Mouse (Mus musculus) thymus, postnatal 25 days (tissue): Measurements from ENCODE around the gene Gm20388.
A peak's percentile ranks its signal among the peaks of the same experiment; 100 is the strongest.
"Not testable (repeated sequence)": the region's sequence is repeated elsewhere in the genome, so short reads cannot be mapped to it uniquely, and the experiment has no call there.

ENCODE experiments used
- DNase-seq: peaks from one replicate; pipeline ENCODE4 v3.0.0; 2022

The Gm20388 gene

GRCm38 (mm10) chr8:120715996-120716680 is 805.5 kb downstream of the Gm20388 start:
- DNase-seq: no peak

DNA sequence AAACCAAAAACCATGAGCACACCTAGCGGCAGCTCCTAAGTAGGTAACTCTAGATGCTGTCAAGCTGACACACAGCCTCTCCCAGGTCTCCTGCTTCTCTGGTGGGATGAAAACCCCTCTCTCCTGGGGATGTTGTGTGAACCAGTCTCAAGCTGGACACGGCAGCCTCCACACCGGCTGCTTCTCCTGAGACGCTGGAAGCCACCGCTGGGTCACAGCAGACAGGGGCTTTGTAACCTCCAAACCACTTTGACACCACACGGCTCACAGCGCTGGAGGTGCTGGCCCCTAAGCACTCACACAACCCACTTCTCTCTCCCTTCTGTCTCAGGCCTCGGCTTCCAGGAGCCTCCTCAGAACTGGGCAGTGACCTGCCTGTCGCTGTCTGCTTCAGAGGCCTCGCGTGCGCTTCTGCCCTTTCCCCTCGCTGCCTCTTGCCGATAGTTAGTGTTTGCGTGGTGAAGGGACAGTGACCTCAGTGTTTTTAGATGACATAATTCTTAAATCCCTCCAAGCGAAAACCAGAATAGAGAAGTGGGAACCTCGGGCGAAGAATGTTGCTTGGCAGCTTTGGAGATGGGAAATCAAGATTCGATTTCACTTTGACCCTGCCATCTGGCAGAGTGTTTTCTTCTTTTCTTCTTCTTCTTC is 809.1 kb downstream of the Gm20388 start:
- no peak for DNase-seq

DNA sequence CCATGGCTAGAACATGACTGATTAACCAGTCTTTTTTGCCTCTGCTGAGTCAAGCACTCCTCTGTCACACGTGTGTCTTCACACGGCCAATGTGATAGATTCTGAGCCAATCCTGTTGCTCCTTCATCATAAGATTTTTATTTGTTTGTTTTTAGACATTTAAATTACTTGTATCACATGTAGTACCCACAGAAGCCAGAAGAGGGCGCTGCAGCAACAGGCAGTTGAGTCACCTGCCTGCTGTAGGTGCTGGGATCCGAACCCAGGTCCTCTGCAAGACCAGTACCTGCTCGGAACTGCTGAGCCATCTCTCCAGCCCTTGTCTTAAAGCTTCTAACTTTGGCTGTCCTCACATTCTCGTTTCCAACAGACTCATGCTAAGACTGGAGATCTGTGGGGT is 812.4 kb downstream of the Gm20388 start:
- no peak for DNase-seq

GRCm38 (mm10) chr8:120724096-120724495 is 813.5 kb downstream of the Gm20388 start:
- not testable (repeated sequence) for DNase-seq

DNA sequence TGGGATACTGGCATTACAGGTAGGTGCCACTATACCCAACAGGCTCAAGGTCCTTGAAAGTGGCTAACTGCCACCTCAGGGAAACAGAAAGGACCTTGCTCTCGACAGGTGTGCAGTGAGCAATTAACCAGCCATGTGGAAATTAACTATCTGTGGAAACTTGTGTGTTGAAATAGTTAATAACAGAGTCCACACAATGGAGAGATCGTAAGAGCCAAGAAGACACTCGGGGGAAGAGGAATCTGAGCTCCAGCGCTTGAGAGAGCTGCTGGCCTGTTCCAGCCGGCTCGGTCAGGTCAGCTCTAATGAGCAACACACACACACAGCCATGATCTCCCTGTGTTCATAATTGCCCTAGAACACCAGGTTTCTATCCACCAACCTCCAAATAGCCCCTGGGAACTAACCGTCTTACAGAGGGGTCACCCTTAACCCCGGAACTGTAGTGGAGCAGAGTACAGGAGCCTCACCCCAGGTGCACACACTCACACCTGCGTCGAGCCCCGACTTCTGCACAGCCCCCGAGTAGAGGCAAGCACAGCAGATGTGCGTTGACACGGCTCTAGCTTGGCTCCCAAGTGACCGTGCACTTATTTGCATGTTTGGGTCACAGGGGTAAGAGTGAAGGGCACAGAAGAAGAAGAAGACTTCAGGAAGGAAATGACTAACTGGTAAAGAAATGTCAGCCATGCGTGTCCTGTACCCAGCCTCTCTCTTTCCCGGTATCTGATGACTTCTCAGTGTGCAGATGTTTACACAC is 814.4 kb downstream of the Gm20388 start:
- DNase-seq: peak; percentile 60

GRCm38 (mm10) chr8:120725576-120725950 is 814.9 kb downstream of the Gm20388 start:
- peak; percentile 22 for DNase-seq

DNA sequence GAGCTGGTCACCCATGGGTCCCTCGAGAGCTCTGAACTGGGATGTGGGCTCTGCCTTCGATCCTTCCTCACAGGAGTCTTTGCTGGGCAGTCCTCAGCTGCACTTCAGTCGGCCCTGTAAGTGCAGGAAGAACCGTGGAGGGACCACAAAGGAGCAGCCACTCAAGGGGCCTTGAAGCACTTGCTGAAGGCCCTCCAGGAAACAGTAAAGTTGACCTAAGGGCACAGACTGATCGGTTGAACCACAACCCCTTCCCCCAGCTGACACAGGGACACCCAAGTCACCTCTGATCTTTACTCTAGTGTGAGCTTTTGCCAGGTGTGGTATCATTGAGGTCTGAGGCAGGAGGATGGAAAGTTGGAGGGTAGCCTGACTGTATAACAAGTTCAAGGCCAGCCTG is 815.4 kb downstream of the Gm20388 start:
- DNase-seq: peak; percentile 29

DNA sequence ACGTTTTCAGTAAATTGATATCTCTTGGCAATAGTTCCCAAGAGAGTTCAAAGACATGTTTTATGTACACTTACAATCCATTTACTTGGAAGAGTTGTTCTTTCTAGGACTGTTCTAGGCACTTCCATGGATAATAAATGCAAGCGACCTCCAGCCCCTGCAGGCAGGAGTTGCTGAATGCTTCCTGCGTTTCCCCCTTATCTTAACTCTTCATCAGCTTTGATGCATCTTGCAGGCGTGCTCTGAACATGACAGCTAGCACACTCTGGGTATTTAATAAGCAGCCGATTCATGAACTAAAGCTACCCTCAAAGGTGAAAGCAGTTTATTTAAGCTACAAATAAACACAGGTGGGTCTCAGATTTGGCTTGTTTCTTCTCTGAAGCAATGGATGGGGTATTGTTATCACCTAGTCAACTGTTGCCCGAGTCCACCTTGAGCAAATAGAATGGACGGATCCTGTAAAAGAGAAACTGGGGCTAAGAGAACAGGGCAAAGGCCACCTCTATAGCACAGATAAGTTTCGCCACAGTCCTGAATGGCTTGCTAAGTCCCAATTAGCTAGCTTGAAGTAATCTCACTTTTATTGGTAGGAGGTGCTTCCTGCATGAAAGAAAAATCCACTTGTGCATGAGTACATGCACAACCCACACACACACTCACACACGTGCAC is 818.0 kb downstream of the Gm20388 start:
- peak; percentile 23 for DNase-seq

- DNase-seq: no peak
These were observed 820.9 kb downstream of the Gm20388 start for GRCm38 (mm10) chr8:120731582-120731981.

- no peak for DNase-seq
These were observed 821.4 kb downstream of the Gm20388 start for GRCm38 (mm10) chr8:120732068-120732467.

- DNase-seq: peak; percentile 92
These were observed 825.3 kb downstream of the Gm20388 start, which contains the start of gene Irf8 for GRCm38 (mm10) chr8:120735770-120736481. TSS of gene Irf8 (plus strand) at chr8:120736358.

DNA sequence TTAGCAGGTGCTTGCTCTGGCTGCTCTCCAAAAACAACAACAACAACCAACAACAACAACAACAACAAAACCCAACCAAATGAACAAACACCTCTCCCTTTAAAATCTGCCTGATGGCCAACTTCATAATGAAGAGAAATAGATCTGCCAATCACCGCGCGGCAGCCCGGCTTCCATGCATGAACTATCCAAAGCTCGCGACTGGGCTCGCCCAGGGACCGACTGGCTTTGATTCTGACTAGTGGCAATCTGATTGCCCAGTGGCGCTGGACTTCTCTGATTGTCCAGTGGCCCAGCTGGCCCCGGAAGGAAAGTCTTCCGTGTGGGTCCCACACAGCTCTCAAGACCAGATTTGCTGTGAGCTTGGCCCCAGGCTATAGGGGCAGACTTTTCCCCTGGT is 825.8 kb downstream of the Gm20388 start:
- DNase-seq: no peak

- DNase-seq: no peak
These were observed 826.5 kb downstream of the Gm20388 start for GRCm38 (mm10) chr8:120737166-120737565.

DNA sequence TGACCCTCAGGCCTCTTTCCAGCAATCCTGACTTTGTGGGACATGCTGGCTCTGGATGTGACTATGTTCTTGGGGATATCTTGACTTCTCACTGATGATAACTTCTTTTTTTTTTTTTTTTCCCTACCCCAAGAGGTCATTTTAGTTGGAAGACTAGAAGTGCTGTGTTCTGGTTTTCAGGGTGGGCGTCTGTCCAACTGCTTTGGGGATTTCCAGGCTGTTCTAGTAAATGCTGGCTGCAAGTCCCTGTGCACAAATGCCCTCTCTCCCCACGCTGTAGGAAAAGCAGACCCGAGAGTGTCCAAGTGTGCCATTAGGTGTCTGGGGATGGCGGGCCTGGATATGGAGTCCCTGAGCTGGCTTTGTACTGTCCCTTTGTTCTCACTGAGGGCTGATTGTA is 828.1 kb downstream of the Gm20388 start:
- no peak for DNase-seq

- DNase-seq: no peak
These were observed 828.9 kb downstream of the Gm20388 start for GRCm38 (mm10) chr8:120739526-120739925.

DNA sequence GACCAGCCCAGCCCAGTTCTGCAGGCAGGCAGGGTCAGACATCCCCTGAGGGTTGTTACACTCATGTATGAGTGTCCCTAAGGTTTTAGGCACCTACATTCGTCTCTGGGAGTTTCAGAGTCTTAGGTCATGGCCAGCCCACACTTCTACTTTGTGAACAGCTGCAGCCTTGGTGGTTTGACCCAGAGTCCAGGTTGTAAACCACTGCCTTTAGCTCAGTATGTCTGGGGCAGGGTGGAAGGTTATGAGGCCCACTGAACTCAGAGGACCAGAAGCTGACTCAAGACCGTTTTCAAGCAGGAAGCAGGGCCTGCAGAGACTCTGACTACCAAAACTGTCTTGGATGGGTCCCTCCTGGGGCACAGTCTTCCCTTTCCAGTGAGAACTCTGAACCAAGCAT is 829.9 kb downstream of the Gm20388 start:
- DNase-seq: no peak

DNA sequence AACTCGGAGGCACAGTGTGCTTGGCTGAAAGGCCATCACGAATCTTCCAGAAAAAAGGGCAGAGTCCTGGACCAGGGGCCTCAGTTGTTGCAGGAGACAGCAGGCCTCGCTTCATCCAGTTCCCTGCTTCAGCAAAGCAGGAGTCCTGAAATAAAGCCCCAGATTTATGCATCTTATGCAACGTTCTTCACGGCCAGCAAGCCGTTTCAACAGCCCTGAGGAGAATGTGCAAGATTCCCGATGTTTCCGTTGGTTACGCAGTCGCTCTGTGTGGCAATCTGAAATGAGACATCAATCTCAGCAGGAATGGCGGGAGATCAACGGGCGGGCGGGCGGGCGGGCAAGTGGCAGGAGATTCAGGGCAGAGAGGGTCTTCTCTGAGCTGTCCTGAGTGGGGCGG is 830.4 kb downstream of the Gm20388 start:
- DNase-seq: no peak

- DNase-seq: no peak
These were observed 831.3 kb downstream of the Gm20388 start for GRCm38 (mm10) chr8:120741815-120742530.

DNA sequence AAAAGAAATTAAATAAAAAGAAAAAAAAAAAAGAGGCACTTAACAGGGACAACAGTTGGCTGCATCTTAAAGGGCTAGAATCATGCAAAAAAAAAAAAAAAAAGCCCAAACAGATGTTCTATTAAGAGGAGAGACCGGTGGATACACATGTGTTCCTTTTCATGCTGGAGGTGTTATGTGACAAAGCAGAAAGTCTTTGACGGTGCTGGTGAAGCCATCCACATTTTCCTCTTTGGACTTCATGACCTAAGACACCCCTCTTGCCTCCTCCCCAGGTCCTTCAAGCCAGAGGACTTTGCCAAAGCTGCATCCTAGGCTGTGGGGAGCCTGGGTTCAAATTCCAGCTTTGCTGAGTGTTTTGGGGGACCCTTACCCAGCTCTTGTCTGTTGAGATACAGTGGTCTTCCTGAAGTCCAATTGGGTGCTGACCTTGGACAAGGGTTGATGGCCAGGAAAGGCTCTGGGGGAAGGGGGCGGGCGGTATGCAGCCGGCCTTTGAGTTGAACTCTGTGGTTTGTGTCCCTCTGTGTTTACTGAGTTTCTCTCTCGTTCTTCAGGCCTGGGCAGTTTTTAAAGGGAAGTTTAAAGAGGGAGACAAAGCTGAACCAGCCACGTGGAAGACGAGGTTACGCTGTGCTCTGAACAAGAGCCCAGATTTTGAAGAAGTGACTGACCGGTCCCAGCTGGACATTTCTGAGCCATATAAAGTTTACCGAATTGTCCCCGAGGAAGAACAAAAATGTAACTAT is 832.7 kb downstream of the Gm20388 start:
- DNase-seq: no peak

DNA sequence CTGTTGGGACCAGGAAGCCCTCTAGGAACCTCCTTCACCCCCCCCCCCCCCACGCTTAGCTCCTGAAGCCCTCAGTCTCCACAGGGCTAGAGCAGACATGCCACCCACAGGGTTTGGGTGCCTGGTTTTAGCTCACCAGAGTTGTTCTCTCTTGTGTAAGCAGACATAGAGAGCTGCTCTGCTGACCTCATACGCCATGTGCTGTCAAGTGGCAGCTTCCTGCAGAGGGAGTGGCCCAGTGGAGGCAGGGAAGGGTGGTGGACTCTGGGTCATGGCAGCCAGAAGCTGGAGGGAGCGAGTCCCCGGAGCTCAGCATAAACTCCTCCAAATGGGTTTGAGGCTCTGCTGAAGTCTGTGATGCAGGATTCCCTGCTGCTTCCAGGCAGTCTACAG is 833.3 kb downstream of the Gm20388 start:
- DNase-seq: no peak

DNA sequence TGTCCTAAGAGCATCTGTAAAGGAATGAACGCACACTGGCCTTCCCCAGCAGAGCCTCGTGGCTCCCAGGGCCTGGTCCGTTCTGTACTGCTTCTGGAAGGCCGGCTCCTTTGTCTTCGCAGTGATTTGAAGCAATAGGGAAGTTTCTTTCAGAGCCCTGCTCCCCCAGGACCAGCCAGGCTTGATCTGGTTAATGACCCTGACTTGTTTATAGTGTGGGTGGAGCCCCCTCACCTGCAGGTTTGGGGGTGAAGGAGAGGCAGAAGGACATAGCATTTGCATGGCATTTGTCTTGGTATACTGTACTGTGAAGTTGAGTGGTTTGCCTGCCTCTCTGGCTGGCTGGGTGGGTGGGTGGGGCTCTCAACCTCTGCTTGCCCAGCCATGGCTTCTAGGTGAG is 833.8 kb downstream of the Gm20388 start:
- DNase-seq: no peak
